Mouse (Mus musculus) Patski (cell line): ENCODE measurements around the gene Eif3d. TPM values are rescaled to one million over a fixed set of nuclear protein-coding genes. Genes with fewer than 3 reads are reported as not detected.
A peak's percentile ranks its signal among the peaks of the same experiment; 100 is the strongest.

Experiments used
- ATAC-seq: fragments of 100-300 bp; one replicate; pipeline ENCODE4 v1.8.0; 2021
- CTCF ChIA-PET: fragments of 350-600 bp; sonication (Branson Sonifier 250); formaldehyde crosslinking; loops from one replicate; lab custom pipeline; 2022; ENCODE audit warnings: inconsistent platforms; lab: Charles Lee
- POLR2A ChIA-PET: fragments of 350-600 bp; sonication (Branson Sonifier 250); formaldehyde crosslinking; loops from one replicate; lab custom pipeline; 2022; ENCODE audit warnings: antibody characterized with exemption, inconsistent platforms; lab: Charles Lee
- DNase-seq: peaks from one replicate; pipeline ENCODE4 v3.0.0-alpha.2; 2011; ENCODE audit warnings: low read depth, low spot score
- H3K27me3 ChIP-seq: fragments of 371-371 bp; one replicate; pipeline ENCODE4 v1.5.1; 2021
- CTCF ChIP-seq: fragments of 100-300 bp; IDR thresholded peaks from one replicate; pipeline ENCODE4 v1.5.1; 2021
- in situ Hi-C: fragments of 300-500 bp; cut with MboI; formaldehyde crosslinking; loops from 3 replicates; pipeline ENCODE4 v1.11.1; 2018; ENCODE audit warnings: low pct_unique_long_range_greater_than_20kb, mixed read lengths
- polyA plus RNA-seq: library from polyadenylated mRNA; unstranded; gene quantifications from one replicate; pipeline ENCODE4 v1.2.3, GENCODE M21; 2021

Eif3d gene
- polyA plus RNA-seq, 1 experiment from 2014 or later, result 231 TPM

GRCm38 (mm10) chr15:77955440-77956403 lies 14.9 kb downstream of the Eif3d start:
- in situ Hi-C loops, result no loop called here
- TF ChIP-seq CTCF, result no peak
- CTCF ChIA-PET, result interaction anchor here (0.6 to 2.8 kb wide), 3 partner anchors 11 to 21 kb away, joined by 3 to 11 read pairs (median 4); partner anchors contain the start of gene Eif3d
- POLR2A ChIA-PET, result interaction anchor here (0.6 to 2.1 kb wide), 3 partner anchors 10 to 127 kb away, joined by 3 to 7 read pairs (median 5); no protein-coding TSS in a partner anchor
- no peak for ATAC-seq
- no peak for DNase-seq
- no peaks in the 10 kb centered on the region for H3K27me3 ChIP-seq

- ChIA-PET CTCF (interaction anchor here (2.0 kb wide), 1 partner anchor 9 kb away, joined by 4 read pairs; no protein-coding TSS in a partner anchor), POLR2A (interaction anchor here (0.6 kb wide), 1 partner anchor 13 kb away, joined by 6 read pairs; no protein-coding TSS in a partner anchor)
- no peaks in the 10 kb centered on the region for H3K27me3 ChIP-seq
- ATAC-seq, result no peak
- in situ Hi-C loops, result no loop called here
- TF ChIP-seq CTCF, result no peak
- DNase-seq, result no peak
Observed at GRCm38 (mm10) chr15:77954362-77954761, 16.3 kb downstream of the Eif3d start.

GRCm38 (mm10) chr15:77952921-77953320 lies 17.7 kb downstream of the Eif3d start:
- H3K27me3 ChIP-seq, result no peaks in the 10 kb centered on the region
- in situ Hi-C loops, result no loop called here
- DNase-seq (no peak), ATAC-seq (no peak)
- POLR2A ChIA-PET, result interaction anchor here (0.9 kb wide), 1 partner anchor 17 kb away, joined by 4 read pairs; no protein-coding TSS in a partner anchor
- no peak for TF ChIP-seq CTCF
- CTCF ChIA-PET, result no interaction called here

GRCm38 (mm10) chr15:77949061-77949460 lies 21.6 kb downstream of the Eif3d start:
- in situ Hi-C loops, result no loop called here
- no peaks in the 10 kb centered on the region for H3K27me3 ChIP-seq
- DNase-seq (no peak), ATAC-seq (no peak)
- ChIA-PET CTCF (no interaction called here), POLR2A (interaction anchor here (1.0 kb wide), 1 partner anchor 22 kb away, joined by 4 read pairs; the partner anchor contains the start of gene Eif3d)
- no peak for TF ChIP-seq CTCF

GRCm38 (mm10) chr15:77945711-77946110 lies 24.9 kb downstream of the Eif3d start:
- TF ChIP-seq CTCF, result no peak
- CTCF ChIA-PET, result interaction anchor here (0.8 to 2.7 kb wide), 5 partner anchors 10 to 331 kb away, joined by 3 to 10 read pairs (median 4); partner anchors contain the start of gene Eif3d
- peak; percentile 83 for DNase-seq
- ATAC-seq, result peak; percentile 93
- H3K27me3 ChIP-seq, result no peaks in the 10 kb centered on the region
- POLR2A ChIA-PET, result interaction anchor here (0.6 to 1.4 kb wide), 3 partner anchors 11 to 27 kb away, joined by 3 to 5 read pairs (median 3); partner anchors contain the start of genes Eif3d and Foxred2
- in situ Hi-C loops, result no loop called here

GRCm38 (mm10) chr15:77941563-77941962 lies 29.1 kb downstream of the Eif3d start:
- TF ChIP-seq CTCF, result no peak
- ChIA-PET POLR2A (no interaction called here), CTCF (no interaction called here)
- H3K27me3 ChIP-seq, result no peaks in the 10 kb centered on the region
- DNase-seq, result no peak
- in situ Hi-C loops, result no loop called here
- no peak for ATAC-seq

GRCm38 (mm10) chr15:77938516-77938915 lies 32.1 kb downstream of the Eif3d start:
- ChIA-PET POLR2A (no interaction called here), CTCF (interaction anchor here (1.3 kb wide), 1 partner anchor 31 kb away, joined by 3 read pairs; no protein-coding TSS in a partner anchor)
- DNase-seq, result no peak
- in situ Hi-C loops, result no loop called here
- ATAC-seq, result no peak
- no peaks in the 10 kb centered on the region for H3K27me3 ChIP-seq
- TF ChIP-seq CTCF, result no peak

DNA sequence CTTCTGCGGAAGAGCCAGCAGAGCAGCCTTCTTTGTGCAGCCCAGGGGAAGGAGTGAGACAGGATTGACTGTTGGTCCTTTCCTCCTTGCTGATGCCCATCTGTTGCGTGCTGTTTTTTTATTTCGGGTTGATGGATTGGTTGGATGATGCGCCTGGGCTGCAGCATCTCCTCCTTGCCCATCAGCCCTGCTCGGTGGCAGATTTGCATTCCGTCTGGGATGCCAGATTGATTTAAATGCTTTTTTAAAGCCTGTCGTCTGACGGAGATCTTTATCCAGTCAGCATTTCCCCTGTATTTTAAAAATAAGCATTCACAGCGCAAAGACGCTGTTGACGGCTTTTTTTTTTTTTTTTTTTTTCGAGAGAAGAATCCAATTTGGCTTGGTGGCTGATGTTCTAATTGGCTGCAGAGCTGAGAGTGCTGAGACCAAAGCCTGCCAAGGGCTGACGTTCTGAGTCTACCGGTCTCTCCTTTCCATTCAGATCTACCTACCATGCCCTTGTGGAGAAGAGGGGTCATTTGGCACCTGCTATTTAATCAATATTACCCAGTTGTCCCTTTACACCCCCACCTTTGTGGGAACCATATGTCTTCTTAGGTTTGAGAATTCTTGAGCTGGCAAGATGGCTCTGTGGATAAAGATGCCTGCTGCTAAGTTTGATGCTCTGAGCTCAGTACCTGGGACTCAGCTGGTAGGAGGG lies 34.8 kb downstream of the Eif3d start:
- no peaks in the 10 kb centered on the region for H3K27me3 ChIP-seq
- no peak for TF ChIP-seq CTCF
- CTCF ChIA-PET, result interaction anchor here (1.5 to 3.1 kb wide), 2 partner anchors 9 to 304 kb away, joined by 5 to 8 read pairs; no protein-coding TSS in a partner anchor
- no peak for DNase-seq
- POLR2A ChIA-PET, result no interaction called here
- in situ Hi-C loops, result no loop called here
- no peak for ATAC-seq

DNA sequence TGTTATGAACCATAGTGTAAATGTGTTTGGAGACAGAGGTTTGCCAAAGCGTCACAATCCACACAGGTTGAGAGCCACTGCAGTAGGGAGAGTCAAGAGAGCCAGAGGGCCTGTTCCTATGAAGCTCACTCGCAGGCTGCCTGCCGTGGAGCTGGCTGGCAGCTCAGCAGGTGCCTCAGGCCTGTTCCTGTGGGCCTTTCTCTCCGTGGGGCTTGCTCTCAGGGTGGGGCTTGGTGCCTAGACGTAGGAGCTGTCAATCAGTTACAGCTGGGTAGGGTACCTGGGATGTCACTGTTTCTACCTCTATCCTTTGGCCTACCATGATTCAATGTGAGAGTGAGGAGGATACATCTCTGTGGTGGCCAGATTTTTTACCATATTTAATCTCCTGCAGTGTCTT lies 35.6 kb downstream of the Eif3d start:
- ChIA-PET POLR2A (interaction anchor here (1.6 to 1.7 kb wide), 2 partner anchors 22 to 36 kb away, joined by 4 to 7 read pairs; partner anchors contain the start of gene Foxred2), CTCF (interaction anchor here (0.8 to 3.1 kb wide), 9 partner anchors 8 to 305 kb away, joined by 3 to 11 read pairs (median 4); partner anchors contain the start of gene Foxred2)
- in situ Hi-C loops, result loop anchor here (5.0 kb wide), 1 partner anchor 237 kb away; the partner anchor contains the start of gene Ift27
- no peak for TF ChIP-seq CTCF
- no peaks in the 10 kb centered on the region for H3K27me3 ChIP-seq
- no peak for DNase-seq
- no peak for ATAC-seq
